Mouse (Mus musculus) forelimb bud, embryonic 11.5 days (tissue): ENCODE results near the gene Prr15l.

ENCODE experiments used
- DNase-seq: peaks from one replicate; pipeline ENCODE4 v3.0.0-alpha.2; 2012; ENCODE audit warnings: low read depth, low spot score

Gene Prr15l

DNA sequence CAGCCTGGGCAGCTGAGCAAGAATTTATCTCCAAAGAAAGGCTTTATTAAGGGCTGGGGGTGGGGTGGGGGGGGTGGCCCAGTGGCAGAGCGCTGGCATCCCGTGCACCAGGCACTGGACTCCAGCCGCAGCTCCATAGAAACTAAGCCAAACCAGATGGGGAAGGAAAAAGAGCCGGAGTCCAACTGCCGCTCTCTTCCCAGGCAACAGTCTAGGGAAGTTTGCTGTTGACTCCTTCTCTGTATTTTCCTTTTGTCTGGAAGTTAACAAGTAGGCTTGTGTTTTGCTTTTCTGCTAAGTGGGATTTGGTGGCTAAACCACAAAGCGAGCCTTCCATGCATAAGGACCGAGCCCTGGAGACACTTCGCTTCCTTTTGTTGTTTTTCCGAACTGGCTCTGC, 18.6 kb downstream of the Prr15l start:
- peak; percentile 13 for DNase-seq

DNA sequence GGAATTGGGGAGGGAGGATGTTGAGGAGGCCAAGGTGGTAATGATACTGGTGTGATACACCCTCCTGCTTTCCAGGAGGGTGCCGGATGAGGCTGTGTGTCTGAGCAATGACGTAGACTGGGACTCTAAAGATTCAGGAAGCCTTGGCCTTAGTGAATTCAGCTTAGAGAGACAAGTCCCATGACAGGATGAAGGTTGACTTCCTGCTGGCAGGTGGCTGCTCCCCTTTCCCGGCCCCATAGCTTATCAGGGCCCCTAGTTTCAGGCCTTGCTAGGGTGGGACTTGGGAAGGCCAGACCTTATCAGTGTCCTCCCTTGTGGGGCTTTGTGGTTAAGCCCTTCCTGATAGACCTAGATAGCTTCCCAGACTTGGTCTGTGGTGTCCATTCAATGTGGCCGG, 19.9 kb downstream of the Prr15l start:
- no peak for DNase-seq

GRCm38 (mm10) chr11:96950767-96951166, 22.9 kb downstream of the Prr15l start:
- no peak for DNase-seq

- no peak for DNase-seq
Observed at GRCm38 (mm10) chr11:96952426-96952825, 24.5 kb downstream of the Prr15l start.

DNA sequence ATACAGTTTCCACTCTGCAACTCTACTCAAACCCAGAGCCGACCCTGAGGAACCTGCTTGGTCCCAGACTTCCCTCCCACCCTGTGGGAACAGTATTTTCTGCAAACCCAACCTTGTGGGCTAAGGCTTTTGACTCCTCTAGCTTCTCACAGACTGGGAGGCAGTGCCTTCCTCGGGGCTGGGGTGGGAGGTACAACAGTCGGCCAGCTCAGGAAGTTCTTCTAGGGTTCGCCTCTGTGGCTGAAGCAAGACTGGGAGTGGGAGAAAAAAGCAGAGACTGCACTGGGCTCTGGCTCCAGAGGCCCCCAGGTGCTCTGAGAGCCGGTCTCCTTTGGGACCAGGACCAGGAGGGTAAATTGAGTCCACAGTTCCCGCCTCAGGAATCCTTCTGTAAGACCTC, 25.0 kb downstream of the Prr15l start:
- DNase-seq: no peak

GRCm38 (mm10) chr11:96955094-96955493, 27.2 kb downstream of the Prr15l start:
- DNase-seq: no peak

GRCm38 (mm10) chr11:96956009-96956724, 28.3 kb downstream of the Prr15l start:
- no peak for DNase-seq

- DNase-seq: no peak
Observed at GRCm38 (mm10) chr11:96957061-96957805, 29.3 kb downstream of the Prr15l start.

GRCm38 (mm10) chr11:96963580-96963979, 35.7 kb downstream of the Prr15l start:
- peak; percentile 81 for DNase-seq

GRCm38 (mm10) chr11:96966172-96966571, 38.3 kb downstream of the Prr15l start:
- no peak for DNase-seq

GRCm38 (mm10) chr11:96966914-96967543, 39.1 kb downstream of the Prr15l start:
- DNase-seq: no peak

GRCm38 (mm10) chr11:96967544-96968269, 39.8 kb downstream of the Prr15l start:
- no peak for DNase-seq

DNA sequence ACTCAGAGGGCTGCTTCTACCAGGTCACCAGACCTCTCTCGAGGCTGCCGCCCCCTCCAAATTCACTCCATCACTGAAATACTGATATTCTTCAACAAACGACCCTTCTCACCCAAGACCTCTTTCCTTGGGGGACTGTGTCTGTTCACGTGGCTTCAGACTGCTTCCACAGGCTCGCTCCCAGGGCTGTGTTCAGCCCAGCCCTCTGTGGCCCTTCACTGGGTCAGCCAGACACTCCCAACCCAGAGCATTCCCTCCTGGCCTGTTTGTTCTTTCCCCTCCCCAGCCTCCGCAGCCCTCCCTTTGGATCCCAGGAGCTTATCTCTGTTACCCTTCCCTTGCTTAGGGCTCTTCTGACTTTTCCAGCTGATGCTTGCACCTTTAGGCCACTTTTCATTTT, 40.6 kb downstream of the Prr15l start:
- no peak for DNase-seq

GRCm38 (mm10) chr11:96969280-96969722, 41.4 kb downstream of the Prr15l start:
- DNase-seq: no peak

DNA sequence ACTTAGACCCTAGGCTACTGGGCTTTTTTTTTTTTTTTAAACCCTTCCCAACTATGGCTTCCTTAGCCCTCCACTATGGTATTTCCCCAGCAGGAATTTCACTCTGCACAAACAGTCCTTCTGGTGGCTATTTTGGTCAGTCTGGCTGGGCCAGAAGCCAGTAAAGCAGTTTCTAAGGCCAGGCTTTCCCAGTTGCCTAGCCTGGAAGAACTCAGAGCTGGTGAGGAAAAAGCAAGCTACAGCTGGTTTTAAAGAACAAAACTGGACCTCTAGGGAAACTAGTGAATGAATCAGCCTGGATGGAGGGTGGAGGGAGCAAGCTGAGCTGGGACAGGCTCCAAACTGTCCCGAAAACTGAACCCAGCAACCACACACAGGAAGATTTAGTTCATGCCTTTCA, 41.8 kb downstream of the Prr15l start:
- DNase-seq: no peak

- DNase-seq: no peak
Observed at GRCm38 (mm10) chr11:96970341-96970740, 42.4 kb downstream of the Prr15l start.

GRCm38 (mm10) chr11:96972906-96973305, 45.0 kb downstream of the Prr15l start:
- no peak for DNase-seq

- no peak for DNase-seq
Observed at GRCm38 (mm10) chr11:96973426-96973964, 45.6 kb downstream of the Prr15l start.

- DNase-seq: no peak
Observed at GRCm38 (mm10) chr11:96974813-96975212, 46.9 kb downstream of the Prr15l start.

DNA sequence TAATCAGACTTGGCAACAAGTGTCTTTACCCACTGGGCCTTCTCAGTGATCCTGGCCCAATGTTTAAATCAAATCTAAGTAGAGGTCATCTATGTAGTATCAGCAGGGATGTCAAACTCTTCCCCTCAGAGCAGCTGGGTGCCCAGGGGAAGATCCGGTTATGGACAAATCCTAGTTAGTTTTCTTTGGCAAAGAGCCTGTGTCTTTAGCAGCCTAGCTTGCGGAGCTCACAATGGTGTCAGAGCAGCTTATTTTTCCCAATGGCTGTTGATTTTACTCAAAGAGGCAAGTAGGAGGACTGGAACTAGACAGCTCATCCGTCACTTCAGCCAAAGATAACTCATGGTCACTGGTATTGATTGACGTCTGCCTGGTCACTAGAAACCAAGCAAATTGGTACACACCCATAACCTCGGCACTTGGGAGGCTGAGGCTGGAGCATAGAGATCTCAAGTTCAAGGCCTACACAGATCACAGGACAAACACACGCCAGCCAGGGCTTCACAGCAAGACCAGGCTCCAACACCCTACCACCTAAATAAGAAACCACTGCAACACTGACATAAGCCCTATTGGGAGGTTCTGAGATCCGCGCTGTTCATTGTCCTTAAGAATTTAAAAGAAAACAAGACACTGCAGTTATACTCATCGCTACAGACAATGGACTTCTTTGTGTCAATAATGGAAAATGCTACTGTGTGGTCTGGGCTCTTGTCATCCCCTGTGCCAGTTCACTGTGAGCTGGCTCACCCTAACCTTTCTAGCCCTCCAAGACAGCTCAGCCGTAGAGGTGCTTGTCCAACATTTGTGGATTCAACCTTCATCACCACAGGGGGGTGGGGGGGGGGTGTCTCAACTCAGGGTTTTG, 47.8 kb downstream of the Prr15l start:
- DNase-seq: no peak

DNA sequence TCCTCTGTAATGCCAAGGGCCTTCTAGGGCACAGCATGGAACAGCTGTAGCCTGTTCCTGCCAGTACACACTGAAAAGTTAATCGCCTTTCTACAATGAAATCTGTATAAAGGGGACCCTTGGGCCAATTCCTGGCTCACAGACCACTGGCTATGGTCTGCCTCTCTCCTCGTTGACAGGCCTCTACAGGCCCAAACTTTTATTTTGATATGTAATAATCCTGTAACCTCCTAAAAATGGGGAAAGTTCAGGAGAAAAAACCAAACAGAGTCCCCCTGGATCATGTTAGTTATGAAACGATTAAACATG, 48.4 kb downstream of the Prr15l start:
- DNase-seq: no peak
